Mouse (Mus musculus) liver, embryonic 14.5 days (tissue): ENCODE measurements at regions not wholly inside any gene's neighbourhood (a gene's known extent, or its start where the extent isn't known, plus 50 kb on each side); places are given as distances from the start of the nearest gene placed in this dataset.

ENCODE experiments used
- CTCF ChIP-seq: IDR thresholded peaks from 2 replicates; pipeline ENCODE4 v1.5.1; 2016; ENCODE audit warnings: antibody characterized with exemption, low read depth, control low read depth
- EP300 ChIP-seq: IDR thresholded peaks from 2 replicates; pipeline ENCODE4 v1.6.1; 2016; ENCODE audit warnings: antibody characterized with exemption, low read depth

GRCm38 (mm10) chr12:13119653-13120052, 129.4 kb downstream of the Ddx1 start:
- no peak for TF ChIP-seq CTCF
- no peak for TF ChIP-seq EP300
